In the genomic region with DNA sequence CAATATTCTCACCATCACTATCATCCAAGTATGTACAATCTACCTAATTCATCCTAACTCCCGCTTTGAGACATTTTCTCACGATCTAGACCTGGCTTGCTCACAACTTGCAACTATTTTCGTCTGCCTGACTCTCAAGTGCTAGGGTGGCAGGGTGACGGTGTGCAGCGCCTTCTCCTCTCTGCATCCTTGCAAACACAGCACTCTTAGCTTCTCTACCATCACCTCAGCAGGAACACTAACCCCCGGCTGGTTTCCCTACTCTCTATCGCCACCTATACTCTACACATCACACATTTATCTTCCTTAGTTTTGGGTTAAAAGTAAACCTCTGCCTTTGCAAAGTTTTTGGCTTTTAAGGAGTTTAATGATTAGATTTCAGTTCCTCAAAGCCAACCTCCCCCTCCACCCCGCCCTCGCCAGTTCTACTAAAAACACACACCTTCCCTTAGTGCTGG, we compare ENCODE assay signal across 8 mouse cellular contexts.
DNase-seq lines count a peak whose midpoint lies in the region; ATAC-seq and TF ChIP-seq lines count a peak whose summit lies in the region.

No protein-coding gene starts in this region.

- no peak overlapping the region for H3K4me2 ChIP-seq in forebrain, embryonic 15.5 days (replicated peaks)
- H3K4me2 ChIP-seq in hindbrain, embryonic 14.5 days (replicated peaks) = peak overlapping the region; percentile 29; the same call in 1 of the 2 replicates

- H3K27ac ChIP-seq in gastrocnemius, adult 2 months = peak overlapping the region; percentile 74
- peak overlapping the region; percentile 17; the same call in 1 of the 2 replicates for H3K27ac ChIP-seq in forebrain, embryonic 15.5 days (replicated peaks)
- no peak overlapping the region for H3K27ac ChIP-seq in hindbrain, embryonic 14.5 days

- H3K27me3 ChIP-seq in forebrain, embryonic 15.5 days = no peaks in the 10 kb centered on the region
- no peaks in the 10 kb centered on the region for H3K27me3 ChIP-seq in hindbrain, embryonic 14.5 days (ENCODE audit: control insufficient read depth, insufficient read depth, low read length)

- H3K9me3 ChIP-seq in forebrain, embryonic 15.5 days = no peaks in the 10 kb centered on the region
- H3K9me3 ChIP-seq in hindbrain, embryonic 14.5 days (ENCODE audit: control insufficient read depth, low read length) = no peaks in the 10 kb centered on the region

- peaks cover 45% of the 10 kb centered on the region for H3K4me1 ChIP-seq in forebrain, embryonic 15.5 days
- H3K4me1 ChIP-seq in hindbrain, embryonic 14.5 days (replicated peaks; ENCODE audit: control insufficient read depth, insufficient read depth, low read length) = peaks cover 28% of the 10 kb centered on the region

- peak; percentile 70 for TF ChIP-seq CTCF in gastrocnemius, adult 2 months (IDR thresholded peaks at IDR 0.05)

- WGBS in forebrain, embryonic 15.5 days = 32% methylated on average over 9 of the region's 9 CpGs
- WGBS in hindbrain, embryonic 14.5 days = 29% methylated on average over 9 of the region's 9 CpGs

- 0 out of 2 replicates have a peak, but pooled peaks cover 6% of the 10 kb centered on the region for H3K36me3 ChIP-seq in forebrain, embryonic 15.5 days
- peaks cover 8% of the 10 kb centered on the region; the same call in 1 of the 2 replicates for H3K36me3 ChIP-seq in hindbrain, embryonic 14.5 days (replicated peaks; ENCODE audit: control insufficient read depth, insufficient read depth)

- DNase-seq in gastrocnemius, adult 2 months = peak; percentile 50
- DNase-seq in gastrocnemius, postnatal 36 days = no peak
- peak; percentile 48 for DNase-seq in c-Kit-positive CD71-positive TER-119-negative erythroid progenitor cells, embryonic 14.5 days (ENCODE audit: low read depth)
- DNase-seq in hindbrain, embryonic 14.5 days (ENCODE audit: low spot score) = peak; percentile 62
- peak; percentile 40 to 41 for DNase-seq in left cerebral cortex, postnatal 36 days (ENCODE audit: low spot score in 2 of 2)
- DNase-seq in spleen, postnatal 10 days (ENCODE audit: low spot score in 2 of 2) = peak; percentile 39 to 52

- intact Hi-C loops in gastrocnemius, adult 2 months (cut with DNase I) = loop anchor here (5.0 kb wide), 1 partner anchor 95 kb away; no protein-coding TSS in a partner anchor
- intact Hi-C loops in gastrocnemius, postnatal 36 days (cut with DNase I) = loop anchor here (1.0 kb wide), 1 partner anchor 181 kb away; no protein-coding TSS in a partner anchor
- intact Hi-C loops in left cerebral cortex, postnatal 36 days (cut with DNase I) = loop anchor here (1.0 to 5.0 kb wide), 5 partner anchors 55 to 310 kb away; partner anchors contain the start of gene Ppm1h

- H3K9ac ChIP-seq in forebrain, embryonic 15.5 days (replicated peaks) = no peak overlapping the region
- peak overlapping the region; percentile 34; the same call in 1 of the 2 replicates for H3K9ac ChIP-seq in hindbrain, embryonic 14.5 days

- 0 out of 2 replicates have a peak, but pooled peaks have one; percentile 18 for ATAC-seq in forebrain, embryonic 15.5 days (replicated peaks)
- no peak for ATAC-seq in hindbrain, embryonic 14.5 days (ENCODE audit: low FRiP score)
- peak; percentile 66 for ATAC-seq in megakaryocyte-erythroid progenitor cell, adult 5-6 weeks (replicated peaks; ENCODE audit: low FRiP score, low TSS enrichment, poor library complexity, severe bottlenecking)

- H3K4me3 ChIP-seq in gastrocnemius, adult 2 months = peak overlapping the region; percentile 62
- no peak overlapping the region for H3K4me3 ChIP-seq in forebrain, embryonic 15.5 days
- H3K4me3 ChIP-seq in hindbrain, embryonic 14.5 days (replicated peaks; ENCODE audit: low read length) = no peak overlapping the region

Comparison
In these comparisons a context has a peak if more than half of its experiments do, and no peak if none do; other contexts are left out.
1. DNase-seq: peak in gastrocnemius, adult 2 months (single experiment), c-Kit-positive CD71-positive TER-119-negative erythroid progenitor cells, embryonic 14.5 days (single experiment), hindbrain, embryonic 14.5 days (single experiment), left cerebral cortex, postnatal 36 days (2 of 2) and spleen, postnatal 10 days (2 of 2); none in gastrocnemius, postnatal 36 days (0 of 2).